Mouse (Mus musculus) spleen, adult 12 weeks (tissue): Measurements from ENCODE around the gene Fcer1g.

Experiments
- DNase-seq: peaks from one replicate; pipeline ENCODE4 v3.0.0; 2022; ENCODE audit warnings: low spot score

Fcer1g gene

DNA sequence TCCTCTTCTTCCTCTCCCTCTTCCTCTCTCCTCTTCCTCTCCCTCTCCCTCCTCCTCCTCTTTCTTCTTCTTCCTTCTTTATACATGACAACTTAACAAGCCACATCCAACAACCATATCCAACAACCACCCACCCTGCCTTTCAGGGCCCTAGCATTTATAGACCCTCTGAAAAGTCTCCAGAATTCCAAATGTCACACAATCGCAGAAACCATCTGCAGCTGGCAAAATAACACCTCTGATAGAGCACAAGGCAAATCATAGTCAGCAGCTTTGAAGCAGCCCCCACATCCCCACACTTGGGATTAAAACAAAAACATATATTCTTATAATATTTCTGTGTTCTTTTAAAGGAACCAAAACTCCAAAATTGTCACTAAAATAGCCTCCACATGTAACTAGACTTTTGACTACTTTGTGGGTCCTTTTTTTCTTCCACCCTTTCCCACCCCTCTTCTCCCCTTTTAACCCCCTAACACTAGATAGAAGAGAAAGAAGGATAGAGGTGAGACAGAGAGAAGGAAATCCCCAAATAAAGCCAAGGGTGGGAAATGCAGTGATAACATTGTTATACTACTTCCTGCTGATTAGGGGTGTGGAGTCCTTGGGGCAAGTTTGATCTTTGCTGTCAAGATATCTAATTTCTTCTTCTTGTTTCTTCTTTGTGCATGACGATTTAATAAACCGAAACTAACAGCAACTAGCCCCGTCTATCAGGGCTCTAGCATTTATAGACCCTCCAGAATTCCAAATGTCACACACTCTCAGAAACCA is 32.0 kb upstream of the Fcer1g start:
- no peak for DNase-seq

DNA sequence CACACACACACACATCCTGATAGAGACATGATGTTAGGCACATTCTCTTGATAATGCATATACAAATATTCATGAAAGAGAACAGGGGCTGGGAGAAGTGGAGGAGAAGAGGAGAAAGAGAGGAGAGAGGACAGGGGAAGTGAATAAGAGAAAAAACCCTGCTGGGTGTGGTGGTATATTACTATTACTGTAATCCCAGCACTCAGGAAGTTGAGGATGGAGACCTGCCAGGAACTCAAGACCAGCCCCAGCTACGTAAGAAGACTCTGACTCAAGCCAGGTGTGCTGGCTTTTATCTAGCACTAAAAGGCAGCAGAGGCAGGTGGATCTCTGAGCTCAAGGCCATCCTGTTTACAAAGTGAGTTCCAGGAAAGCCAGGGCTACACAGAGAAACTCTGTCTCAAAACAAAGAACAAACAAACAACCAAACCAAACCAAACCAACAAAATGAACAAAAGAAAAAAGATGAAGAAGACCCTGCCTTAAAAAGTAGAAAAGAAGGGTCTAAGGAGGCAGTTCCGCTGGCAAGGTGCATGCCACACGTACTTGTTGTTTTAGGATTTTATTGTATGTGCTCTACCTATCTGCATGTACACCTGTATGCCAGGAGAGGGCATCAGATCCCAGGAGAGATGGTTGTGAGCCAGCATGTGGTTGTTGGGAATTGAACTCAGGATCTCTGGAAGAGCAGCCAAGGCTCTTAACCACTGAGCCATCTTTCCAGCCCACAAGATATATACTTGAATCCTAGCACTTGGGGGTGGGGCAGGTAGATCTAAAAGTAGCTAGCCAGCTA is 29.7 kb upstream of the Fcer1g start:
- no peak for DNase-seq

DNA sequence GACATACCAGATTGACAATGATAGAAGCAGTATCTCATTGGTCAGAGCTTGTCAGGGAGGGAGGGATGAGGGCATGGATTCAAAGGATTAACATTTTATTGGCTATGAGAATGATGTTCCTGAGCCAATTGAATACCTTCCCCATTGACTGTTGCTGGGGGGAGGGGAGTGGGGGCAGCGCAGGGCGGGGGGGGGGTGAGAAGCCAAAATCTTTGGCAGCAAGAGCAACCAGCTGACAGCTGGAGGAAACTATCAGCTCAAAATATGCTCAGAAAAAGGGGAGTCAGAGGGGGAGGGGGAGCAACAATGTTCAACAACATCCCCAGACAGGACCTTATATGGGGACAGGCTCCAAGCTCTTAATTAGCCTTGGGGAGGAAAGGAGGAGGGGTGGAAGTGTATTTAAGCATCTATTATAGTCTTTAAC is 29.0 kb upstream of the Fcer1g start:
- no peak for DNase-seq

- no peak for DNase-seq
These were observed 28.5 kb upstream of the Fcer1g start for GRCm38 (mm10) chr1:171262594-171263130.

DNA sequence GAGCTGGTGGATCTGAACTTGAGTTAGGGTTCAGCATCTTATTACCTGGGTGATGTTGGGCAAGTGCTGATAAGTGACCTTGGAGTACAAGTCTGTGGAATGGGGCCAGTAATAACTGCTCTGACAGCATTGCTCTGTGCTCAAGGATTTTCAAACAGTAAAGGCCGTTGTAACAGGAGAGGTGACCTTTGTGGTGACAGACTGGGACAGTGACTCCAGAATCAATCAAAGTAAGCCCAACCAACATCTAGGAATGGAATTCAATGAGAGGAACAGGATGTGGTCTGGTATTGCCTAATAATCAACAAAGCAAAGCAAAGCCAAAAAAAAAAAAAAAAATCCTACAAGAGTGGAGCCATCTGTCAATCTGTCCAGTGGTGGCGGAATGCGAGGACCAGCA is 26.2 kb upstream of the Fcer1g start:
- no peak for DNase-seq

DNA sequence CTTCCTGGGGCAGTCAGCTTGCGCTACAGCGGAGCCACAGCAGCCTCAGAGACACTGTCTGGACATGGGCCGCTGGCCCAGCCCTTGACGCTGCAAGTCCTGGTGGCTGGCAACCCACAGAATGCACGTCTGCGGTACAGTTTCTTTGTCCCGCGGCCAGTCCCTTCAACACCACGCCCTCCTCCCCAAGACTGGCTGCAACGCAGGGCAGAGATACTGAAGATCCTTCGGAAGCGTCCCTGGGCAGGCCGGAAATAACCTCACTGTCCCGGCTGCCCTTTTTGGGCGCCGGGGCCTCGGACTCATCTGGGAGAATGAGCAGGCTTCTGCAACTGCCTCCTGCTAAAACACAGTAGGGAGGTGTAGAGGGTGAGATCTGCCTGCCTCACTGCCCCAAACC is 24.8 kb upstream of the Fcer1g start:
- no peak for DNase-seq

DNA sequence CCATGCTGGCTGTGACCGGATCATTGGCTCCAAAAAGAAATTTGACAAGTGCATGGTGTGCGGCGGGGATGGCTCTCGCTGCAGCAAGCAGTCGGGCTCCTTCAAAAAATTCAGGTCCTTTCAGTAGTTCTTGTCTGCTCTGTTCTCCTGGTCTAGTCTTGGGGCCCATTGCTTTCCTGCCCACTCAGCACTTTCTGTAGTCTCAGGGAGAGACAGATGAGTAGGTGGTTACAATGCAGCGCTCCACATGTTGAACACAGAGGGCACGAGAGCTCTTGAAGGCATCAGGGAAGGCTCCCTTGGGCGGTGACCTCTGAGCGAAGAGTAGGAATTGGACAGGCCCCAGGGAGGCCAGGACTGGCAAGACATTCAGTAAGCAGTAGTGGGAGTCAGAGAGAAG is 23.6 kb upstream of the Fcer1g start:
- no peak for DNase-seq

DNA sequence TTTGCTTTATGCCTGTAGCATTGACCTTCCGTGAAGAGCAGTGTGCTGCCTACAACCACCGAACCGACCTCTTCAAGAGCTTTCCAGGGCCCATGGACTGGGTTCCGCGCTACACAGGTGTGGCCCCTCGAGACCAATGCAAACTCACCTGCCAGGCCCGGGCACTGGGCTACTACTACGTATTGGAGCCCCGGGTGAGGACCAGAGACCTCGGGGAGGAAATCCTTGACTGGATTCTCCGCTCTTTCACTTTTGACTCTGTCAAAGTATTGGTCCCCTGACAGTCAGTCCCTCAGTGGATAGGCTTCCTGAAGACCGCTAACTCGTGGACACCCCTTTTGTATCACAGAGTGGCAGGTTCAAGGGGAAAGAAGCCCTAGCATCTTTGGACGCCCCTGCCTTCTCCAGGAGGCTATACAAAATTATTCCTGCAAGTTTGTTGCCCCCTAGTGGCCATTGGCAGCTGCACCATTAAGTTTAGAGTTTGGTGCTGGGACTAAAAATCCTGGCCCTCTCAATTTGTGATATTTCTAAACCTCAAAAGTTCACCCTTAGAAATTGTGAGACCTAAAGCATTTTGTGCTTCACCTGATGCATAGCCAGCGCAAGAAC is 22.9 kb upstream of the Fcer1g start:
- DNase-seq: peak; percentile 32

GRCm38 (mm10) chr1:171256095-171256818 is 22.1 kb upstream of the Fcer1g start:
- DNase-seq: no peak

DNA sequence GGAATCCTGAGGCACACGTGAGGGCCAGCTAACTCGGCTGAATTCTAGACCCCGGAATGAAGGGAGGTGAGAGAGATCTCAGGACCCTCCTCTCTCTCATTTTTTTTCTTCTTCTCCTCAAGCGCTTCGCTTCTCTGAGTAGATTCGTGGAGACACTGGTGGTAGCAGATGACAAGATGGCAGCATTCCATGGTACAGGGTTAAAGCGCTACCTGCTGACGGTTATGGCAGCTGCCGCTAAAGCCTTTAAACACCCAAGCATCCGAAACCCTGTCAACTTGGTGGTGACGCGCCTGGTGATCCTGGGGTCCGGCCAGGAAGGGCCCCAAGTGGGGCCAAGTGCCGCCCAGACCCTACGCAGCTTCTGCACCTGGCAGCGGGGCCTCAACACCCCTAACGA is 18.2 kb upstream of the Fcer1g start:
- no peak for DNase-seq

GRCm38 (mm10) chr1:171251594-171252324 is 17.6 kb upstream of the Fcer1g start:
- no peak for DNase-seq

GRCm38 (mm10) chr1:171250680-171251593 is 16.8 kb upstream of the Fcer1g start, which contains the start of gene Ndufs2:
Ndufs2 (minus strand) TSS chr1:171251388.
- DNase-seq: no peak

- no peak for DNase-seq
These were observed 15.9 kb upstream of the Fcer1g start, which contains the start of gene Adamts4 for GRCm38 (mm10) chr1:171249913-171250600. Adamts4 (plus strand) TSS chr1:171250421.

DNA sequence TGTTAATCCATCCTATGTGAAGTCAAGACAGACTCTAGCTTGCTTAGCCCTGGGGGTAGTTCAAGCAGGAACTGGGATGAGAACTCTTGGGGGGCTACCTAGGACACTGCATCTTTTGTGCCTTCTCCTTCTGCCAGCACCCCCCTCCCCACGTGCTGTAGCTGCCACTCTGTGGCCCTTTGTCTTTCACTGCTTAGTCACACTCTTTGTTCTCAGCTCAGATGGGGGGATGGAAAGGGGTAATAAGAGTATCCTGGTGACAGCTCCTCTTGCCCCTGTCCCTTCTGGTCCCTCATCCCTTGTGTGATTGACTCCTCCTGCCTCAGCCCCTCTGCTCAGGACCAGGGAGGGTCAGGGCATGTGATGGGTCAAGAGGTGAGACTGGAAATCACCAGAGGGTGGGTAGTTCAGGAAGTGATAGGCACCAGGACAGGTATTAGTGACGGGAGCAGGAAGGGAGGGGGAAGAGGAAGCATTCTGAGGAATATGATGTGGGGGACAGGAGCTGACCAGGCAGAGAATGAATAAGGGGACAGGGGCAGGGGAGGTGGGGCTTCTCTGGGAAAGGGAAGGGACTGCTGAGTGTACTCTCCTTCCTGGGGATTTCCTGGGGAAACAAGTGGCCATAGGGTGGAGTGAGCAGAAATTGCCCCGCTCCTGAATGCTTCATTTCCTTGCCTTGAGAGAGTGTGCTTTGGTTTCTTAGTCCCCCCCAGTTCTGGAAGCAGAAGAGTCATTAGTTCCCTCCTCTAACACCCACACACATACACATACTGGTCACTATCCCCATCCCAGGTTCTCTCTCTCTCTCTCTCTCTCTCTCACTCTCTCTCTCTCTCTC is 14.4 kb upstream of the Fcer1g start:
- no peak for DNase-seq

- no peak for DNase-seq
These were observed 13.8 kb upstream of the Fcer1g start for GRCm38 (mm10) chr1:171247916-171248315.

- DNase-seq: no peak
These were observed 13.3 kb upstream of the Fcer1g start for GRCm38 (mm10) chr1:171247453-171247841.

DNA sequence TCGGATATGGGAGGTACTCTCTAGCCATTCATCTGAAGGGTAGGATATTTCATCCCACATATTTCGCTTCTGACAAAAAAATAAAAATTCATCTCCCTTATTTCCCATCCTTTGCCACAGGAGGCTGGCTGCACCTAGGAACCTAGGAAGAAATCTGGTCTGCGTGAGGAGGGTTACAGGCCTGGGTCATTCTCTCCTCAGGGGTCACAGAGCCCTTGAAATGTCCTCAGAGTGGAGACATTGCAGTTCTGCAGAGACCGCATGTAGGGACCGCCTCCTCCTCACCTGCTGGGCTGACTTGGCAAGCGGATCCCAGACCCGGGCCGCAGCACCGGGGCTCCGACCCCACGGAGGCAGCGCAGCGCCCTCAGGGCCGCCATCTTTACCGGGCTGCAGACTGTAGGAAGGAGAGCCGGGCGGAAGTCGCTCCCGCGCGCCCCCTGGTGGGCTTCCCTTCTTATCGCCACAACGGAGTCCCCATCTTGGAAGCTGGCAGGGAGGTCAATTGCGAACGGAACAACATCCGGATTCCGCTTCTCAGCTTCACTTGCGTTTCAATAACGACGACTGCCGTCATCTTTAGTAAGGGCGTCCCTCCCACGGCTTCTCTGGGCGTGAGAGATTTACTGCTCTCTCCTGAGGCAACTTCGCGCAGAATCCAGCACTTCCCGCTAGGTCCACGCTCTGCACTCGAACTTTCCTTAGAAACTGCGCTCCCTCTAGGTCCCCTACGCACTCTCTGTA is 12.7 kb upstream of the Fcer1g start:
- peak; percentile 93 for DNase-seq

DNA sequence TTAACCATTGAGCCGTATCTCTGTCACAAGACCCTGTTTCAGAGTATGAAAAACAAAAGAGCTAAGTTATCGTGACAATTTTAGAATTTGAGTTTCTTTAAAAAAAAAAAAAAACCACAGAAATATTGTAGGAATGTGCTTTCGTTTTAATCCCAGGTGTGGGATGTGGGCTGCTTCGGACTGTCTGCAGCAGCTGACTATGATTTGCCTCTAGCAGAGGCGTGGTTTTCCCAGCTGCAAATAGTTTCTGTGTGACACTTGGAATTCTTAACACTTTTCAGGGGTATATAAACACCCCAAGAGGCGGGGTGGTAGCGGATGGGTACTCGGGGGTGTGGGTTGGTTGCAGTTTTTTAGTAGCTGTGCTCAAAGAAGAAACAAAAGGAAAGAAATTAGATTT is 11.2 kb upstream of the Fcer1g start:
- DNase-seq: no peak
